Mouse (Mus musculus) MEL (cell line): ENCODE measurements at regions not wholly inside any gene's neighbourhood (a gene's known extent, or its start where the extent isn't known, plus 50 kb on each side); places are given as distances from the start of the nearest gene placed in this dataset.

Experiments
- DNase-seq: peaks from one replicate; pipeline ENCODE4 v3.0.0; 2011; ENCODE audit warnings: low read depth, low spot score
- H3K27ac ChIP-seq: 2 replicates; pipeline ENCODE4 v1.5.1; 2012; ENCODE audit warnings: low read depth, mild to moderate bottlenecking, control low read depth, low read length, moderate library complexity; ENCODE audit not compliant: control insufficient read depth
- H3K27me3 ChIP-seq, 2 experiments: fragments of 150-350 bp in 1 of 2; sonication (generic) in 1 of 2; 2 replicates each; pipeline ENCODE4 v1.6.1; 2012; ENCODE audit warnings: low read length in 2 of 2, mild to moderate bottlenecking in 2 of 2, improper control_type of control experiment in 1 of 2, moderate library complexity in 1 of 2; ENCODE audit not compliant: insufficient read depth in 2 of 2, control insufficient read depth in 1 of 2
- H3K36me3 ChIP-seq, 2 experiments: 2 replicates each; pipeline ENCODE4 v1.6.1; 2012 to 2014; ENCODE audit warnings: low read length in 2 of 2, improper control_type of control experiment in 1 of 2, inconsistent platforms in 1 of 2, mild to moderate bottlenecking in 1 of 2; ENCODE audit not compliant: insufficient read depth in 2 of 2, control insufficient read depth in 1 of 2
- H3K4me1 ChIP-seq, 2 experiments: fragments of 150-350 bp in 1 of 2; sonication (generic) in 1 of 2; 2 replicates each; pipeline ENCODE4 v1.6.1; 2012; ENCODE audit warnings: low read length in 2 of 2, improper control_type of control experiment in 1 of 2, mild to moderate bottlenecking in 1 of 2; ENCODE audit not compliant: insufficient read depth in 2 of 2, control insufficient read depth in 1 of 2
- H3K4me3 ChIP-seq, 2 experiments: fragments of 150-350 bp in 1 of 2; sonication (generic) in 1 of 2; 2 replicates each; pipeline ENCODE4 v1.5.1; 2012; ENCODE audit warnings: low read depth in 2 of 2, low read length in 2 of 2, mild to moderate bottlenecking in 2 of 2, moderate library complexity in 2 of 2, control low read depth in 1 of 2, improper control_type of control experiment in 1 of 2; ENCODE audit not compliant: control insufficient read depth in 1 of 2, insufficient read depth in 1 of 2
- H3K79me2 ChIP-seq: 2 replicates; pipeline ENCODE4 v1.6.1; 2012; ENCODE audit warnings: mild to moderate bottlenecking, low read length, moderate library complexity; ENCODE audit not compliant: control insufficient read depth, poor library complexity, insufficient read depth
- H3K9ac ChIP-seq: 2 replicates; pipeline ENCODE4 v1.6.1; 2012; ENCODE audit warnings: low read depth, mild to moderate bottlenecking, control low read depth, low read length, moderate library complexity; ENCODE audit not compliant: control insufficient read depth, poor library complexity, severe bottlenecking
- H3K9me3 ChIP-seq: fragments of 150-350 bp; sonication (generic); replicated peaks from 2 replicates; pipeline ENCODE4 v1.6.1; 2012; ENCODE audit warnings: mild to moderate bottlenecking, low read length, improper control_type of control experiment, moderate library complexity; ENCODE audit not compliant: insufficient read depth
- E2F4 ChIP-seq: IDR thresholded peaks from 2 replicates; pipeline ENCODE4 v1.6.1; 2011; ENCODE audit warnings: low read depth, low read length, improper control_type of control experiment, borderline replicate concordance
- ELF1 ChIP-seq: IDR thresholded peaks from 2 replicates; pipeline ENCODE4 v1.6.1; 2014; ENCODE audit warnings: low read depth, mild to moderate bottlenecking, inconsistent platforms, low read length, improper control_type of control experiment, moderate library complexity
- EP300 ChIP-seq, 2 experiments: IDR thresholded peaks; 2 replicates each; pipeline ENCODE4 v1.6.1; 2011; ENCODE audit warnings: improper control_type of control experiment in 2 of 2, low read length in 2 of 2, low read depth in 1 of 2, mild to moderate bottlenecking in 1 of 2
- JUND ChIP-seq: IDR thresholded peaks from 2 replicates; pipeline ENCODE4 v1.6.1; 2011; ENCODE audit warnings: low read depth, mild to moderate bottlenecking, improper control_type of control experiment, low read length
- MAFK ChIP-seq: IDR thresholded peaks from 2 replicates; pipeline ENCODE4 v1.6.1; 2011; ENCODE audit warnings: low read depth, mild to moderate bottlenecking, low read length, improper control_type of control experiment, borderline replicate concordance
- MAX ChIP-seq: IDR thresholded peaks from 2 replicates; pipeline ENCODE4 v1.6.1; 2011; ENCODE audit warnings: low read length, improper control_type of control experiment
- MYB ChIP-seq: IDR thresholded peaks from 2 replicates; pipeline ENCODE4 v1.6.1; 2011; ENCODE audit warnings: mild to moderate bottlenecking, low read depth, low read length, improper control_type of control experiment
- NELFE ChIP-seq: IDR thresholded peaks from 2 replicates; pipeline ENCODE4 v1.6.1; 2011; ENCODE audit warnings: low read depth, low read length, improper control_type of control experiment
- POLR2A ChIP-seq, 2 experiments: IDR thresholded peaks; 2 replicates each; pipeline ENCODE4 v1.6.1; 2011 to 2012; ENCODE audit warnings: low read length in 2 of 2, mild to moderate bottlenecking in 2 of 2, control low read depth in 1 of 2, improper control_type of control experiment in 1 of 2, low read depth in 1 of 2, moderate library complexity in 1 of 2; ENCODE audit not compliant: control insufficient read depth in 1 of 2, insufficient read depth in 1 of 2, poor library complexity in 1 of 2
- RAD21 ChIP-seq: IDR thresholded peaks from 2 replicates; pipeline ENCODE4 v1.6.1; 2011; ENCODE audit warnings: mild to moderate bottlenecking, low read depth, low read length, improper control_type of control experiment
- RCOR1 ChIP-seq: IDR thresholded peaks from 2 replicates; pipeline ENCODE4 v1.6.1; 2012; ENCODE audit warnings: low read depth, mild to moderate bottlenecking, inconsistent platforms, low read length, improper control_type of control experiment
- TAL1 ChIP-seq: IDR thresholded peaks from 2 replicates; pipeline ENCODE4 v1.6.1; 2012; ENCODE audit warnings: mild to moderate bottlenecking, inconsistent platforms, low read length, moderate library complexity, mixed read lengths
- TCF12 ChIP-seq: IDR thresholded peaks from 2 replicates; pipeline ENCODE4 v1.6.1; 2014; ENCODE audit warnings: low read depth, mild to moderate bottlenecking, inconsistent platforms, low read length, improper control_type of control experiment, moderate library complexity
- UBTF ChIP-seq: IDR thresholded peaks from 2 replicates; pipeline ENCODE4 v1.6.1; 2012; ENCODE audit warnings: low read depth, mild to moderate bottlenecking, inconsistent platforms, low read length, improper control_type of control experiment, moderate library complexity, borderline replicate concordance; ENCODE audit not compliant: insufficient read depth
- USF1 ChIP-seq: IDR thresholded peaks from 2 replicates; pipeline ENCODE4 v1.6.1; 2014; ENCODE audit warnings: low read depth, mild to moderate bottlenecking, inconsistent platforms, low read length, improper control_type of control experiment, moderate library complexity
- USF2 ChIP-seq, 2 experiments: IDR thresholded peaks; 2 replicates each; pipeline ENCODE4 v1.6.1; 2011 to 2012; ENCODE audit warnings: improper control_type of control experiment in 2 of 2, low read length in 2 of 2, borderline replicate concordance in 1 of 2, inconsistent platforms in 1 of 2, low read depth in 1 of 2, mild to moderate bottlenecking in 1 of 2; ENCODE audit not compliant: insufficient read depth in 1 of 2
- ZKSCAN1 ChIP-seq: IDR thresholded peaks from 2 replicates; pipeline ENCODE4 v1.6.1; 2012; ENCODE audit warnings: low read depth, mild to moderate bottlenecking, inconsistent platforms, low read length, improper control_type of control experiment, moderate library complexity

DNA sequence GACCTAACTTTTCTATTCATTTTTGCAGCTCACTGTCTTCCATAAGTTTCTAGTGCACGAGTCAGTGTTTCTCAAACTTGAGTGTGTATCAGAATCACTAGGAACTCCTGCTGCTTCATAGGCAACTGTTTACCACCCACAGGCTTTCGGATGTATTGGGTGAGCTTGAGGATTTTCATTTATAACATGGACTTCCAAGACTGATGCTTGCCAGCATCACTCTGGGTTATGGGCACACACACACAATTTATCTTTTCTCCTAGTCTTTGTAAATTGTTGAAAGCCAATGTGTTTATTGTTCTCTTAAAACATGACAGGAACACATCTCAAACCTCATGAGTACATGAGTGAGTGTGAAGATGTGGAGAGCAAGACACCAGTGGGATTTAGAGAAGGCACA lies 137.0 kb upstream of the Ghitm start:
- H3K4me3 ChIP-seq = no peak overlapping the region
- TF ChIP-seq TAL1 = no peak
- TF ChIP-seq, all 39 proteins: peak for 0
- Histone ChIP-seq H3K27me3 (no peaks in the 10 kb centered on the region), H3K9ac (no peak overlapping the region), H3K79me2 (no peaks in the 10 kb centered on the region), H3K9me3 (no peaks in the 10 kb centered on the region), H3K27ac (no peak overlapping the region), H3K4me1 (no peaks in the 10 kb centered on the region), H3K36me3 (no peaks in the 10 kb centered on the region)
- DNase-seq = no peak

DNA sequence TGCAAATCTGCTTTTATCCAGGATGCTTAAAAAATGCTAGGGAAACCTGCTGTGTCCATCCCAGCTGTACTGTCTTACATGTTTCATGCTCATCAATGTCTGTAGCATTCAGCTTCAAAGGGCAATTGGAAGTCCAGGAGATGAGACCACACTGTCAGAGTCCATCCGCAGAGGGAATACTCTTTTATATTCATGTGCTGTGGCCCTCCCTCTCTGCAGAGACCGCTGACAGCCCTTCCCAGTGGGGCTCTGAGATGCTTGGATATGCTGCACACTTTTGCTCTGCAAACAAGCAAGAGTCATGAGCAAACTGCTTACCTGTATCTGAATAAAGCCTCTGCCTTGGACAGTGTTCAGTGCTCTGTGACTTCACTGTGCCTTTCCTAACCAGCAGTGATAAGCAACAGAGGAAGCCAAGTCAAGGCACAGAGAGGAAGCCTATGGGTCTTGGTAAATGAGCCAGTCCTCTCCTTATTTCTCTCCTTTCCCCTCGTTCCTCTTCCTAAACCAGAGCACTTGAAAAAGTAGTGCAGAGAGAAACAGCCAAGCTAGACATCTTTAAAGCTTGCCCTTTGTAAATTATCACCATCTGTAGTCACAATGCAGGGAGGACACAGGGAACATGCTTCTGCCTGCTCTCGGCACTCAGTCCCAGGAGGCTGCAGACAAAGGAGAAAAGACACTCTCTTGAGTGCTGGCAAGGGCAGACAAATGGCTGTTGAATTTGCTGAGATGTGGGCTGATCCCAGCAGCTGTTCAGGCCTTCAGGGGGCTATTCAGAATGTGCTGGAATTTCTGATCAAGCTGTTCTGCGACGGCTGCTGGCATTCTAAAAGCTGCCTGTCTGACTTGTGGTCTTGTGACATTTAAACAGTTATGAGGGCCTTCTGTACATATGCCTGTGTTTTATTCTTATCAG lies 136.2 kb upstream of the Ghitm start:
- H3K27me3 ChIP-seq = no peaks in the 10 kb centered on the region
- no peak overlapping the region for H3K27ac ChIP-seq
- no peaks in the 10 kb centered on the region for H3K4me1 ChIP-seq
- H3K9me3 ChIP-seq = no peaks in the 10 kb centered on the region
- H3K9ac ChIP-seq = no peak overlapping the region
- no peak overlapping the region for H3K4me3 ChIP-seq
- DNase-seq = no peak
- no peaks in the 10 kb centered on the region for H3K79me2 ChIP-seq
- no peaks in the 10 kb centered on the region for H3K36me3 ChIP-seq
- TF ChIP-seq RCOR1 = no peak

DNA sequence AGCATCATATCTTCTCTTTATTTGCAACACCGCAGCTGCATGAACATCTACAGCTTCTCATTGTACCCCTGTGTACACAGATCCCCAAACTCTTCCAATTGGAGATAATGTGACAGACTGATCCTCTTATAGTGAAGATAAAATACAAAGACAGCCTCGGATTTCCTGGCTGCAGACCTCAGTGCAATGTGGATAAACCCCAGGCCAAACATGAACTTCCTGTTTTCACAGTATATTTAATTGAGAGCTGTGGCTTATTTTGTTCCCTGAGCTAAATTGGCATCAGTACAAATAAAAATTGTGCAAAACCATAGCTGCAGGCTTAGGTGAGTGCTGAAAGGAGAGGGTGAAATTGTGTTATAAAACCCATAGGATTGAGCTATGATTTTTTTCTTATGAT lies 134.8 kb upstream of the Ghitm start:
- TF ChIP-seq USF2 (IDR thresholded peaks at IDR 0.05; ENCODE audit: borderline replicate concordance in 1 of 2, insufficient read depth in 1 of 2, low read depth in 1 of 2, low read length in 2 of 2) (no peak), UBTF (no peak), NELFE (no peak), TAL1 (no peak), ELF1 (no peak), EP300 (IDR thresholded peaks at IDR 0.05; ENCODE audit: low read depth in 1 of 2, low read length in 2 of 2) (no peak), TCF12 (no peak), RAD21 (no peak), JUND (no peak), MAX (no peak), ZKSCAN1 (no peak), MAFK (no peak), E2F4 (no peak), MYB (no peak), USF1 (no peak), POLR2A (IDR thresholded peaks at IDR 0.05; ENCODE audit: control insufficient read depth in 1 of 2, insufficient read depth in 1 of 2, low read depth in 1 of 2, low read length in 2 of 2, poor library complexity in 1 of 2) (no peak)
- Histone ChIP-seq H3K4me1 (no peaks in the 10 kb centered on the region), H3K9ac (no peak overlapping the region), H3K9me3 (no peaks in the 10 kb centered on the region), H3K27me3 (no peaks in the 10 kb centered on the region), H3K27ac (no peak overlapping the region), H3K4me3 (no peak overlapping the region), H3K36me3 (no peaks in the 10 kb centered on the region), H3K79me2 (no peaks in the 10 kb centered on the region)
- no peak for DNase-seq
